Mouse (Mus musculus) mouse trophoblast stem cell (cell line): ENCODE measurements at regions not wholly inside any gene's neighbourhood (a gene's known extent, or its start where the extent isn't known, plus 50 kb on each side); places are given as distances from the start of the nearest gene placed in this dataset.
"Not testable (repeated sequence)": the region's sequence is repeated elsewhere in the genome, so short reads cannot be mapped to it uniquely, and the experiment has no call there.

Experiments
- in situ Hi-C, 2 experiments: fragments of 300-500 bp; cut with MseI, MboI; formaldehyde crosslinking; loops; 2 replicates in 1 of 2; 3 replicates in 1 of 2; pipeline ENCODE4 v1.15.1; 2025

DNA sequence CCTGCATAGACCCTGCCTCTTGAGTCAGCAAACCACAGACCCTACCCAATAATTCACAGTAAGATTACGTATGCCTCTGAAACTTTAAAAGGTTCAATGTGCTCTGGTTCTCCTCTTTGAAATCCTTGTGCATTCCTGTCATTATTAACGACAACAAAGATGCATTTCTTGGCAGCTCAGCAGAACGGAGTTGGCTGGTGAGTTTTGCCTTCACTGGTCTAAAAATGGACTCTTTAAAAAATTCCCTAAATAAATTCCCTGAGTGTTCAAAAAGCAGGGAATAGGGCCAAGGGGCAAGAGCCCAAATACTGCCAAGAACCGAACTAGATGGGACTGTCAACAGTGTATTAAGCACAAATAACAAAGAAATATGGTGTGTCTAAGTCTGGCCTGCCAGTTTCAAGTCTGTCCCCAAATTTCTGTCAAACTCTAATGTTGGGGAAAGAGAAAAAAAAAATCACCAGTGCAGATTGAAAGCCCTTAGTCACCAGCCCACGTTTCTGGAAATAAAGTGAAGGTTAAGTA is 163.2 kb upstream of the Gm17728 start:
- in situ Hi-C loops: no loop called here

DNA sequence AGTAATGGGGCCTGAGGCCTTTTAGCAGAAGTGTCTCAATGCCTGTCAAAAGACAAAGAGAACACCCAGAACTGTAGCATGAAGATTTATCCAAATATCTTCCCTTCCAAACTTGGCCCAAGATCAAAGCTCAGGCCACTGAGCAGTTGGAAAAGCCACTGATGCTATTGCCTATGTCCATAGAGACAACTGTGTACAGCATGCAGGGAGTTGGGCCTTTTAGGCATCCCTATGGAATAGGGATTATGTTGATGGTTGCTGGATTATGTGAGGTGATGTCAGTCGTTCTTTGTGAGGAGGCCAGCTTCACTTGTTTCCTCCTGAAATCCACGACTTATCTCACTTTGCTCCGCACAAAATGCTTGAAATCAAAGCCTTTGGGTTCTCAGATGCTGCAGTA is 153.1 kb upstream of the Gm17728 start:
- in situ Hi-C loops: no loop called here

DNA sequence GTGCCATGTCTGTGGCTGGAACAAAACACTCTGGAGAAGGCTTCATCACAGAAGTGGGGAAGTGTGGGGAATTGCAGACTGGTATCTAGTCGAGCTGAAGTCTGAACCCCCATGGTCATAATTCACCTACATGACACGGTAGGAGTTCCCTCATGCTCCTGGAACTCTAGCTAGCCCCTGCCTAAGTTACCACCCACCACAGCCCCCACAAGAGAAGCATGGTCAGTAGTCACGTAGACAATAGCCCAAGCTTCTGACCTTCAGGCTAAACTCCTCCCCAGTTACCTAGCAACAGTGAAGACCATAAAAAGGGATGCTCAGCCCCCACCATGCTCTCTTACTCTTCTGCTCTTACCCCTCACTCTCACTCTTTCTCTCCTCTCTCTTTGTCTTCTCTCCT is 143.8 kb upstream of the Gm17728 start:
- in situ Hi-C loops: not testable (repeated sequence)

DNA sequence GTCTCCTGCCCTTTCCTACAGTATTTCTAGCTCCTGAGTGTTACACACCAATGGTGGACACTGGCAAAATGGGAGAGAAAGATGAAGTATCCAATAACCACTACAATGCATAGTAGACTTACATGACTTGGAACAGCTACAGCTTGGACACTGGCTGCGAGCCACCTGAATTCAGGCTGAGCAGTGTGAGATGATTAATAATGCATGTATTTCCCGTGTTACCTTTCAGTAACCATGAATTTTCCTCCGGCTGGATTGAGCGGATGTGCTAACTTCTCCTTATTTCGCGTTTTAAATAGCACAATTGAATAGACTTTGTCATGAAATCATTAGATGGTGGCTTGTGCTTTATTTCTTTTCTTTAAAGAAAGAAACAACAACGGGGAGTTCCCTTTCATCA is 142.4 kb upstream of the Gm17728 start:
- in situ Hi-C loops: no loop called here

DNA sequence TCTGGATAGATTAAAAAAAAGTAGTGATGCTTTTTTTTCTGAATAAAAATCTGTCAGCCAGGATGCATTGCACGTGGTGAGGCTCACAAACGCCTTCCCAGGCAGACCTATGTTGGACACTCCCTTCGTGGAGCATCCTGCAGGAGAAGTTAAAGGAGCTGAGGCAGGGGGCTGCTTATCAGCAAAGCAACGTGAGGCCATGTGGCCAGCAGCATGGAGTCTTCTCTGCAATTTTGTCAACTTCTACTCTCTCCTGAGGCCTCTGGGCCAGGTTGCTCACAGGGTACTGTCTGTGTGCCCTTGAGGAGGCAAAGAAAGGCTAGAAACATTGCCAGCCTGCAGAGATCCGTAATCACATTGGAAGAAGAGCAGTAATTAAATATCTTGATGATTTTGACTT is 140.0 kb upstream of the Gm17728 start:
- in situ Hi-C loops: no loop called here

DNA sequence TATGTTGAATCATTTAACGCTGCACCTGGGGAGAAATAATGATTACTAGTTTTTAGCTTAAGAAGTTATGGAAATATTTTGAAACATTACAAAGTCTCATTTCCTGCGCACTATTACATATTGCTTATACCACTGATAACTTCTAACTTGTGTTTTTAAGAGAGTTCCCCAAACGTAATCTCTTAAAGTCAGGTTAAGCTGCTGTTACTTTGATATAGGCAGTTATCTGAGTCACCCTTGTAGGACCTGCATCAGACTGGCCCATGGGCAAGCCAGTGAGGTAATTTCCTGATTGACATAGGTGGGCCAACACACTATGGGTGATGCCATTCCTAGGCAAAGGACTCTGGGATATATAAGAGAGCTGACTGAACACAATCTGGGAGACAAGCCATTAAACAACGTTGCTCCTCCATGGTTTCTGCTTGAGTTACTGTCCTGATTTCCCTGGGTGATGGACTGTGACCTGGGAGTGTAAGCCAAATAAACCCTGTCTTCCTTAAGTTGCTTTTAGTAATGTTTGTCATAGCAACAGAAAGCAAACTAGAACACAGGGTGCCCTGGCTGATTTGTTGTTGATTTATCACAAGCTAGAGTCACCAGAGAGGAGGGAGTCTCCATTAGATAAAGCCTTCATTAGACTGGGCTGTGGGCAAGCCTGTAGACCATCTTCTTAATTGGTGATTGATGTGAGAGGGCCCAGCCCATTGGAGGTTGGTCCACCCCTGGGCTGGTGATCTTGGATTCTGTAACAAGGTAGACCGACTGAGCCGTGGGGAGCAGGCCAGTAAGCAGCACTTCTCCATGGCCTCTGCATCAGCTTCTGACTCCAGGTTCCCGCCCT is 139.3 kb upstream of the Gm17728 start:
- in situ Hi-C loops: no loop called here

DNA sequence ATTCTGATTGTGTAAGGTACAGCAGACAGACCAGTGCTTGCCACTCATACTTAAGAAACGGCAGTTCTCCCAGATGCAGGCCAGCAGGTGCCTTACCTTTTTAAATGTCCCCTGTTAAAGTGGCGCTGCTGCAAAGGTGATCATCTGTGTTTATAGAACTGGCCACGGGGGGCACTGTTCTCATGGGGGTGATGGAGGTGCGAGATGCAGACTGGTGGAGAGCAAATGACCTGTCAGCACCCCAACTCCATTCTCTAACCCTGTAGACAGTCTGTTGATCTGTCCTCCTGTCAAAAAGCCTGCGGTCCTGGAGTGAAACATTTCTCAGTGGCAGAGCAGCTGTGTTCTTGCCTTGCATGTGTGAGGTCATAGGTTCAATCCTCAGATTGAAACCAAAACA is 135.4 kb upstream of the Gm17728 start:
- in situ Hi-C loops: no loop called here

DNA sequence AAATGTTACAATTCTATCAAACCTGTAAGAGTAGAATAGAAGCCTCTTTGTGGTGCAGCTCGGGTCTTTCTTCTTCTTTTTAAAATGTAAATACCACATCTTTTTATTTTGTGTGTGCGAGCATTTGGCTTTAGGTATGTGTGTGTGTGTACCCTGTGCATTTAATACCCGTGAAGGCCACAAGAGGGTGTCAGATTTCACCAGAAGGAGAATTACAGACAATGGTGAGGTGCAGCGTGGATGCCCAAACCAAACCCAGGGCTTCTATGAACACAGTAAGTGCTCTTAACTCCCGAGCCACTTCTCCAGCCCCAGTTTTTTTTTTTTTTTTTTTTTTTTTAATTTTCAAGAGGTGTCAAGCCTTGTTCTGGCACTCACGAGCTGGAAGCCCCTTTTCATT is 135.0 kb upstream of the Gm17728 start:
- in situ Hi-C loops: no loop called here

DNA sequence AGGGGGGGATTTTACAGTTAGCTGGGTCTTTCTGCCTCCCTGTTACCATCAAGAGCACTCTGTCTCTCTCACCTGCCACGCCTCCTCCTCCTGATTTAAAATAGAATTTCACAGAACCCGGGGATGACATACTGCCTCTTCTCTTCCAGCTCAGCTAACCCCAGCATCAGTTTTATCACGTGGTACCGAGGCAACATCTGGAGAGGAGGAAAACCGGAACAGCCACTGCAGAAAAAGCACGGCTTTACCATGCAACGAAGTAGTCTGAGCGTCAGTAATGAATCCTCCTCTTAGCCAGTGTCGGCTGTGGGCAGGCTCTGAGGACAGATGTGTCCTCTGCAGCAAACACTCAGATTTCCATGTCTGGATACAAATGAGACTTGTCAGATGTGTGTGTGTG is 134.2 kb upstream of the Gm17728 start:
- in situ Hi-C loops: no loop called here

DNA sequence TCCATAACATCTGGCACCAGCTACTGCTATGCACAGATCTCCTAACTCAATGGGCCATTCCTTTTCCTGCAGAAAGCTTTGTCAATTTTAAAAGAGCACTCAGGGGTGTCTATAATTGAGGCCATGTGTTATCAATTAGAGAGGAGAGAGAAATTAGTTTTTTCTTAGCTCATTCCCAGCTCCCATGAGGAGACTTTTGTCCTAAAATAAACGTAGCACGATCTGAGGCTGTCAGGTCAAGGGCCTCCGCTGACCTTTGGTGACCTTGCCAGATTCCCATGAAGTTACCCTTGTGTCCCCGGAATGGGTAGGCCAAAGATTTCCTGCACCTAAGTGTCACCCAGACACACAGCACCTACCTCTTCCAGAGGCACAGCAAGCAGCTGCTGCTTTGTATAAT is 130.3 kb upstream of the Gm17728 start:
- in situ Hi-C loops: no loop called here

DNA sequence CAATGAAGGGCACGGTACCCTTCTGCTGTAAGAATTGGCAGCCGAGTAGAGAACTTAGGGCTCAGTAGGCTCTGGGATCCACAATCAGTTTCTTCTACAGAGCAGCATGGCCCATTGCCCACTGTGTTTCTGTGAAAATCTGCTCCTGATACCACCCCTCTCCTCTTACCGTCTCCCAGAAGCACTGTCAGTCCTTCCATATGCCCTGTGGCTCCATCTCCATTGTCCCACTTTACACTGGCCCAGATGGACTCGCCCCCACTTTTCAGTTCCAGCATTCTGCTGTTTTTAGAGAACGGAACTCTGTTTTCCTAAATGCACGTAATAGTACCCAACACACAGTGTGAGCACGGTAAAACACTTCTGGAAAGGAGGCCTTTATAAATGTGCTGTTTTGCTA is 129.6 kb upstream of the Gm17728 start:
- in situ Hi-C loops: no loop called here

DNA sequence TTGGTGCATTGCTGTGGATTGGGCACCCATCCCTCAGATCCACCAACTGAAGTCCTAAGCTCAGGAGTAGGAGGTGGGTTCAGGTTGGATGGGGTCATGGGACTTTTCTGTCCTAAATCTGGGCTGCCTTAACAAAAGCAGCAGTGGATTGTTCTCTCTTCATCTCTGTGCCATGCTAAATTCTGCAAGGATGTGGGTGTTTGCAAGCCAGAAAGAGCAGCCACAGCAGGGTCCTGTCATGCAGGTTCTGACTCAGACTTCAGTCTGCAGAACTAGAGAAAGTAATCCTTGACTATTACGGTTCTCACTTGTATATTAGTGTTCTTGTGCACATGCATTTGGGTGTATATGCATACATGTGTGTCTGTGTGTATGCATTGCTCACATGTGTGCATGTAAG is 125.5 kb upstream of the Gm17728 start:
- in situ Hi-C loops: no loop called here

DNA sequence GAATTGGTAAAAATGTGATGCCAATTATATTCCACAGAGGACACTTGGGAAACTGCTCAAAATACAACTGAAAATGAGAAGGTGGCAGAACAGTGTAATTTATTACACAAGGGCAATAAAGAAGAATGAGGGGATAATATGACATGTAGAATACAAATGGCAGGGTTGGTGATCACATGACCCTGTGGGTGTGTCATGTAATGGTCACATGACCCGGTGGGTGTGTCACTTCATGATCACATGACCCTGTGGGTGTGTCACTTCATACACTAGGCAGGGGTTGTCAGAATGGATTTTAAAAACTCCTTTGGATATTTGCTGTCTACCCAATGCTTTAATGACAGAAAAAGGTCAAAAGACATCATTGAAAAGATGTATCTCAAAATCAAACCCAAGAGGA is 123.6 kb upstream of the Gm17728 start:
- in situ Hi-C loops: no loop called here

DNA sequence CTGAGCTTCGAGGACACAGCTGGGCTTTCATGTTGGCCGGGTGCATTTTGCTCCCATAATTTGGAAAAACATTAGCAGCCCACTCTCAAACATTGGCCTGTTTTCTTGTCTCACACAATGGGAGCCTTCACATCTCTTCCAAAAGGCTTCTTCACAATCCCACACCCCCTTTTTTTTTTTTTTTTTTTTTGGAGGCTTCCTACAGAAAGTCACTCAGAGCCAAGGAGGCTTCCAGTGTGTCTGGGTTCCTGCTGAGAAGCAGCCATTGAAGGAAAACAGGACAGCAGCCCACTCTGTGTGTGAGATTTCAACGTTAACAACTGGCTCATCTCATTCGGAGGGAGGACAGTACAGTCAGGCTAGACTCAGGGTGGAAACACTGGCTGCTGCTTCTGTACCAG is 120.8 kb upstream of the Gm17728 start:
- in situ Hi-C loops: no loop called here

DNA sequence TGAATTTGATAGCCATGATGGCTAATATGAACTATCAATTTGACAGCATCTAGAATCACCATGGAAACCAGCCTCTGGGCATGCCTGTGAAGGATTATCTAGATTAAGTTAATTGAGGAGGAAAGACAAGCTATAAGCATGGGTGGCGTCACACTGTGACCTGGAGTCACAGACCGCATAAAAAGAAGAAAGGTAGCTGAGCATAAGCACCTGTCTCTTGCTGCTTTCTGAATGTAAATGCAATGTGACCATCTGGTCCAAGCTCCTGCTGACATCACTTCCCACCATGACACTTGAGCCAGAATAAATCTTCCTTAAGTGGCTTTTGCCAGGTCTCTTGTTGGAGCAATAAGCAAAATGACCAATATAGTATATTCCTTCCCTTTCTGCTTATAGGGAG is 113.4 kb upstream of the Gm17728 start:
- in situ Hi-C loops: no loop called here

DNA sequence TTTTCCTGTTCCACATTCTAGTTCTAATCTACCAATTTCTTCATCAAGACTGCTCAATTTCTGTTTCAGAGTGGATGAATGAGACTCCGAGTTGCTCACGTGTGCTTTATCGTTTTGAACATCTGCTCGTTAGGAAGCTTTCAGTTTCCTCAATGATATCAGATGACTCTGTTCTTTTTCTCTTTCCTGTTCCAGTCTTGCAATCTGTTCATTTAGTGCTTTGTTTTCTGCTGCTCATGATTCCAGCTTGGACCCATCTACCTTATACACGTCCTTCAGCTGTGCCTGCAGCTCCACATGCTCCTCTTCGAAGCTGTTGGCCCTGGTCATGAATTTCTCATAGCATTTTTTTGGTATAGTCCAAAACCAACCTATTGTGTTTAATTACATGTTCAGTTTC is 99.1 kb upstream of the Gm17728 start:
- in situ Hi-C loops: no loop called here

DNA sequence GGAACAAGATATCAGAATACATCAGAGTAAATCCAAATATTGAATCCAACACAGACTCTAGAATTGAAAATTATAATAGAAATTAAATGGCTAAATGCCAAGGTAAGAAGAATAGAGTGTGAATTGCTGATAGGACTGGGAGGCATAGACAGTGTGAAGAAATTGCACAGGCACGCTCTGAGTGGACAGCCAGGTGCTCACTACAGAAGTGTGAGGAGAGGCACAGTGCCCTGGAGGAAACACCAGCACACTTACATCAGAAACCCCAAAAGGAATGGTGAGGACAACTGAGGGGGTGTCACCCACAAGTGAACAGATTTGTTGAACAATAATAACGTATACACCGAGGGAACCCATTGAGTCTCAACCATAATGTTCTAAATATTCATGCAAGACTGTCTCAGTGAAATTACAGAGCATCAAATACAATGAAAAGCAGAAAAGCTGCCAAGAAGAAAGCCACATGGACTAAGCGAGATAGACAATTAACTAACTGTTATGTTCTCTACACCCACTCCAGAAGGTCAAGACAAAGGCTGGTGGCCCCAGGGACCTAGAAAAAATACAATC is 92.9 kb upstream of the Gm17728 start:
- in situ Hi-C loops: no loop called here

DNA sequence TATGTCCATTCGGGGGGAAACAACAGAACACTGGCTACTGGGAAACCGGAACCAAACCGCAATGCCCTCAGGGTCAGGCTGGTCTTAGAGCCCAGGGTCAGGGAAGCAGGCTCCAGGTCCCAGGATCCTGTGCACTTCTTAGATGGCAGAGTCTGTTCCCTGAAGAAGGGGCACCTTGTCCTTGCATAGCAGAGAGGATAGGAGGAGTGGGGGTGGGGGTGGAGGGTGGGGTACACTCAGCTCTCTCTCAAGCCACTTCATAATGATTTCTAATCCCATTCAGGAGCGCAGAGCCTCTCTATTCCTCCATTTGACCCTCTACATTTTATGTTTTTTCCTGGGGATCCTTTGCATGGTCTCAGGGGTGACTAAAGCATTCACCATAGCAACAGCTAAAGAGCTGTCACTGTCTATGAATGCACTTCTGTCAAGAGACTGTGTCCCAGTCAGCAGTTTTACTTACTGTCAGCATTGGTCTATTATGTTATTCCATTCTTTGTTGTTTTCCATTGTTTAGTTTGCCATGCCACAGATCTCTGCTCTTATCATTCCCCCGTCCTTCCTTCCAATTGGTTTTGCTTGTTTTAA is 64.2 kb upstream of the Gm17728 start:
- in situ Hi-C loops: no loop called here
